Mouse (Mus musculus): ENCODE measurements around the gene Myh7b. TPM values are rescaled to one million over a fixed set of nuclear protein-coding genes. Genes with fewer than 3 reads are reported as not detected.

Myh7b gene
- polyA plus RNA-seq (2012; fragmentation: generic; extraction: Trizol) = under 1 TPM; 0.02 to 0.12 TPM

GRCm38 (mm10) chr2:155610978-155611377 is at the start of gene Myh7b:
Gene Myh7b (plus strand): TSS chr2:155611212.

GRCm38 (mm10) chr2:155592137-155592853 is 18.7 kb upstream of the Myh7b start, which contains the start of gene Gss:
Gene Gss (minus strand): TSS chr2:155592810.

Other genes with a start within 250 kb of the Myh7b start
- 10 to 100 TPM in 1 of 2 experiments, 1 to 10 TPM in 1; 2.3 to 16.7 TPM for gene Trp53inp2, start 230.2 kb upstream of the Myh7b start, polyA plus RNA-seq (2012; fragmentation: generic; extraction: Trizol)
- 10 to 100 TPM in 1 of 2 experiments, 1 to 10 TPM in 1; 1.6 to 10.7 TPM for gene Ncoa6, start 137.3 kb upstream of the Myh7b start, polyA plus RNA-seq (2012; fragmentation: generic; extraction: Trizol)
- gene Acss2, start 93.3 kb upstream of the Myh7b start, polyA plus RNA-seq (2012; fragmentation: generic; extraction: Trizol) = 1 to 10 TPM; 2.1 to 7.1 TPM
- 1 to 10 TPM in 1 of 2 experiments, under 1 TPM in 1; 0.14 to 1.5 TPM for gene Ggt7, start 93.0 kb upstream of the Myh7b start, polyA plus RNA-seq (2012; fragmentation: generic; extraction: Trizol)
- gene Gss, start 18.4 kb upstream of the Myh7b start, polyA plus RNA-seq (2012; fragmentation: generic; extraction: Trizol) = 10 to 100 TPM; 28.2 to 38.3 TPM
- gene Trpc4ap, start 81.2 kb downstream of the Myh7b start, polyA plus RNA-seq (2012; fragmentation: generic; extraction: Trizol) = 100 to 1,000 TPM in 1 of 2 experiments, 10 to 100 TPM in 1; 43.1 to 143 TPM
- 10 to 100 TPM; 17.7 to 35.3 TPM for gene Edem2, start 118.3 kb downstream of the Myh7b start, polyA plus RNA-seq (2012; fragmentation: generic; extraction: Trizol)
- not detected for gene Gm17581, start 124.7 kb downstream of the Myh7b start, polyA plus RNA-seq (2012; fragmentation: generic; extraction: Trizol)
- 1 to 10 TPM; 4.4 to 7.8 TPM for gene Procr, start 139.9 kb downstream of the Myh7b start, polyA plus RNA-seq (2012; fragmentation: generic; extraction: Trizol)
- gene Mmp24, start 164.1 kb downstream of the Myh7b start, polyA plus RNA-seq (2012; fragmentation: generic; extraction: Trizol) = under 1 TPM; 0.11 to 0.15 TPM
- gene BC029722, start 208.2 kb downstream of the Myh7b start, polyA plus RNA-seq (2012; fragmentation: generic; extraction: Trizol) = 10 to 100 TPM; 42.7 to 60.4 TPM
- 100 to 1,000 TPM; 140 to 603 TPM for gene Eif6, start 215.7 kb downstream of the Myh7b start, polyA plus RNA-seq (2012; fragmentation: generic; extraction: Trizol)
- gene Fam83c, start 223.6 kb downstream of the Myh7b start, polyA plus RNA-seq (2012; fragmentation: generic; extraction: Trizol) = under 1 TPM in 1 of 2 experiments, not detected in 1; 0.01 TPM

All from C3H10T1/2 (cell line).